Mouse (Mus musculus) B cell, adult 2 months (primary cell): ENCODE results near the gene Etv5.
A peak's percentile ranks its signal among the peaks of the same experiment; 100 is the strongest.
"Not testable (repeated sequence)": the region's sequence is repeated elsewhere in the genome, so short reads cannot be mapped to it uniquely, and the experiment has no call there.

Experiments used
- DNase-seq, 2 experiments: peaks; one replicate each; pipeline ENCODE4 v3.0.0; 2022

The Etv5 gene

GRCm38 (mm10) chr16:22389146-22389911 is 50.2 kb downstream of the Etv5 start:
- DNase-seq, result no peak

- DNase-seq, result no peak
These were observed 51.8 kb downstream of the Etv5 start for GRCm38 (mm10) chr16:22387731-22388130.

- DNase-seq, result not testable (repeated sequence)
These were observed 57.5 kb downstream of the Etv5 start for GRCm38 (mm10) chr16:22382018-22382417.

GRCm38 (mm10) chr16:22380981-22381380 is 58.5 kb downstream of the Etv5 start:
- no peak for DNase-seq

- no peak for DNase-seq
These were observed 59.5 kb downstream of the Etv5 start for GRCm38 (mm10) chr16:22379986-22380385.

GRCm38 (mm10) chr16:22379342-22379741 is 60.2 kb downstream of the Etv5 start:
- no peak for DNase-seq

GRCm38 (mm10) chr16:22377714-22378113 is 61.8 kb downstream of the Etv5 start:
- no peak for DNase-seq

GRCm38 (mm10) chr16:22374898-22375297 is 64.6 kb downstream of the Etv5 start:
- peak; percentile 5 to 7 for DNase-seq

GRCm38 (mm10) chr16:22372701-22373124 is 66.8 kb downstream of the Etv5 start:
- DNase-seq, result no peak

GRCm38 (mm10) chr16:22372225-22372624 is 67.3 kb downstream of the Etv5 start:
- no peak for DNase-seq

GRCm38 (mm10) chr16:22367099-22367498 is 72.4 kb downstream of the Etv5 start:
- DNase-seq, result no peak

GRCm38 (mm10) chr16:22366040-22366439 is 73.5 kb downstream of the Etv5 start:
- no peak for DNase-seq

GRCm38 (mm10) chr16:22365596-22365995 is 73.9 kb downstream of the Etv5 start:
- no peak for DNase-seq

GRCm38 (mm10) chr16:22358701-22359354 is 80.7 kb downstream of the Etv5 start:
- no peak for DNase-seq

GRCm38 (mm10) chr16:22354177-22354576 is 85.3 kb downstream of the Etv5 start:
- not testable (repeated sequence) for DNase-seq

- no peak for DNase-seq
These were observed 85.9 kb downstream of the Etv5 start for GRCm38 (mm10) chr16:22353639-22354038.

- no peak for DNase-seq
These were observed 88.3 kb downstream of the Etv5 start for GRCm38 (mm10) chr16:22351194-22351593.

- DNase-seq, result peak; percentile 24 to 44
These were observed 89.7 kb downstream of the Etv5 start for GRCm38 (mm10) chr16:22349798-22350197.

- peak; percentile 10 to 16 for DNase-seq
These were observed 90.8 kb downstream of the Etv5 start for GRCm38 (mm10) chr16:22348478-22349270.

- DNase-seq, result no peak
These were observed 91.5 kb downstream of the Etv5 start for GRCm38 (mm10) chr16:22348014-22348413.

GRCm38 (mm10) chr16:22341236-22341671 is 98.3 kb downstream of the Etv5 start:
- DNase-seq, result no peak

- DNase-seq, result no peak
These were observed 103.7 kb downstream of the Etv5 start for GRCm38 (mm10) chr16:22335781-22336180.
